Mouse (Mus musculus): ENCODE data around the gene Ankrd13d.
"Not testable (repeated sequence)": the region's sequence is repeated elsewhere in the genome, so short reads cannot be mapped to it uniquely, and the experiment has no call there.

The Ankrd13d gene

DNA sequence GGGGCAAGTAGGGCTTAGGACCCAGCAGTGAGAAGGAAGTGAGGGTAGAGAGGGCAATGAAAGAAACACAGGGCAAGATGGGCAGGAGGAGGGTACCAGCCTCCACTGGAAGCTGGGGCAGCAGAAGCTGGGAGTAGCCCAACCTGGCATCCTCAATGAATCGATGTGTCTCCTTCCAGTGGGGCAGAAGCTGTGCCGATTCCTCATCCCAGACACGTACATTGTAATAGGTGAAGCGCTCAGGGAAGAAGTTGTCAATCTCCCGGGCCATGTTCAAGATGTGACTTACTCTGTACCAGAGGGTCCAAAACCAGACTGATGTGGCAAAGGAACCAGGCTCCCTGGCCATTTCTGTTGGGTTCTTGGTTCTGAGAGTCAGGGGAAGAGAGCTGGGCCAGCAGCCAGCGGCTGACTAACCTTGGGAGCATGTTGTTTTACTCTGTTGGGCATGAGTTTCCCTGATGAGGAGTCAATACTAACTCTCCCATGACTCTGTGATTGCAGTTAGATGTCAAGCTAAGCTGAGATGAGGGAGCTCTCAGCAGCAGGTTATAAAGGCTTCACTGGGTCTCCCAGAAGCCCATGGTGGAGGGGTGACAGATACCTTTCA is 18.7 kb downstream of the Ankrd13d start:
- no peak for DNase-seq (ENCODE audit: low spot score in 2 of 2)

DNA sequence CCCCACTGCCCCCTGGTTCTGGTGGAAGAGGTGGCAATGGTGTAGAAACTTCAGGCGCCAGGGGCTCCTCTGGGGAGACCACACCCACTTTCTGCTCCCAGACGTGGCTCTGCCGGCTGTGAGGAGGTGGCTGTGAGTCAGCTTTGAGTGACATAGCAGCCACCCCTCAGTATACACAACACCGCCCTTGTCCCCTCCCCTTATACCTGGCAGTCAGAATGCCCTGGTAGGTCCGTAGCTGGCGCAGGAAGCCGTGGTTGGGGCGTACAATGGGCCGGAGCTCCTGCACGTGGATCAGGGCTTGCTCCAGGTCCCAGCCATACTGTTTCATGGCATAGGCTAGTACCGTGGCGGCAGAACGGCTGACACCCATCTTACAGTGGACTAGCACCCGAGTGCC is 19.2 kb downstream of the Ankrd13d start:
- no peak for DNase-seq (ENCODE audit: low spot score in 2 of 2)

DNA sequence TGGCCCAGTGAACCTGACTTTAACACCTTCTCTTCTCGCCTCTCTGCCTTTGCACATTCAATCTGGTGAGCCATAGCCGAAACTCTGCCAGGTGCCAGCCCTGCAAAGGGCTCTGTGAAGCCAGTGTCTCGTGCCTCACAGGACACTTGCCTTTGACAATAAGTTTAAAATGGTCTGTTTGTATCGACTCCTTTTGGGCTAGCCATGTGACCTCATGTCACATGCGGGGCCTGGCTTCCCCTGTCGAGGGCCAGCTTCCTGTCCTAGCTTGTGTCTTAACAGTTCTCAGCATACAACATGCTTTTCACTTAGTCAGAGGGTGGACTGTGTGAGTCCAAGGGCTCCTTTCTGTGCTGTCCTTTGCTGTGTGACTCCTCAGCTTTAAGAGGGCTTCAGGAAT is 20.2 kb downstream of the Ankrd13d start:
- DNase-seq (ENCODE audit: low spot score in 2 of 2) = no peak

DNA sequence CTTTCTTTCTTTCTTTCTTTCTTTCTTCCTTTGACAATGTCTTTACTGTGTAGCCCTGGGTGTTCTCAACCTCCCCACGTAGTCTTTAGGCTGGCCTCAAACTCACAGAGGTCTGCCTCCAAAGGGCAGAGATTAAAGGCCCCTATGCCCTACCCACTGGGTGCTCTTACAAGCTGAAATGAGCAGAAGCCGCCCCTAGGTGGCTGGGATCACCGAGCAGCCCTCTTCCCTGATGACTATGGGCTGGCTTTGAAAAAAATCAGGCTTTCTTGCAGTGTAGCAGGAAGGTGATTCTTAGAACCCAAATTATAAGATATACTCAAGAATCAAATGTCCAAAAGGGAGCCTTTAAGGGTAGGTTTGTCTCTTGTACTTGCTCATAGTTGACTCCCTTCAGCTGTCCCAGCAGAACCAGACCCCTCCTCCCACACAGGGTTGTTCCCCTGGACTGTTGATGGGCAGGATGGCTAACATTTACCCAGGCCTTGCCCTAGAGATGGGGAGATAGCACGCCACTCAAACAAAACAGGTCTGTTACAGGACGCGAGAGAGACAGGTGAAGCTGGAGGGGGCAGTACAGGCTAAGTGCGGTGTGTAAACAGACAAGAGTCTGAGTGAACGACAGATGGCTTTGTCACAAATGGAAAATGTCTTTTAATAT is 21.8 kb downstream of the Ankrd13d start:
- DNase-seq (ENCODE audit: low spot score in 2 of 2) = no peak

DNA sequence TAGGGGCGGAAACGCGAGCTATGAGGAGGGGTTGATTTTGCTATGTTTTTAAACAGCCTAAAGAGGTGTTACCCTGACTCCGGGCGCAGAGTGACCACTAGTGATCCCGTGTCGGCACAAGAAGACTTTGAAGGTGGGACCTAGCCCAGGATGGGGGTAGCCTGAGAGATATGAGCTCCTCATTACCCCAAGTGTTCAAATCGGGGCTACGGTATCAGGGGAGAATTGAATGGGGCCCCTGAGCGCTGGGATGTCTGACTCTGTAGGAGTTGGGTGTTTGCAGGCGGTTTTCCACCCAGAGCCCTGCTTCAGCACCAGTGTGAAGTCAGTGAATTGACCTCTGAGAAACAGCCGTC is 25.1 kb downstream of the Ankrd13d start:
- no peak for DNase-seq (ENCODE audit: low spot score in 2 of 2)

DNA sequence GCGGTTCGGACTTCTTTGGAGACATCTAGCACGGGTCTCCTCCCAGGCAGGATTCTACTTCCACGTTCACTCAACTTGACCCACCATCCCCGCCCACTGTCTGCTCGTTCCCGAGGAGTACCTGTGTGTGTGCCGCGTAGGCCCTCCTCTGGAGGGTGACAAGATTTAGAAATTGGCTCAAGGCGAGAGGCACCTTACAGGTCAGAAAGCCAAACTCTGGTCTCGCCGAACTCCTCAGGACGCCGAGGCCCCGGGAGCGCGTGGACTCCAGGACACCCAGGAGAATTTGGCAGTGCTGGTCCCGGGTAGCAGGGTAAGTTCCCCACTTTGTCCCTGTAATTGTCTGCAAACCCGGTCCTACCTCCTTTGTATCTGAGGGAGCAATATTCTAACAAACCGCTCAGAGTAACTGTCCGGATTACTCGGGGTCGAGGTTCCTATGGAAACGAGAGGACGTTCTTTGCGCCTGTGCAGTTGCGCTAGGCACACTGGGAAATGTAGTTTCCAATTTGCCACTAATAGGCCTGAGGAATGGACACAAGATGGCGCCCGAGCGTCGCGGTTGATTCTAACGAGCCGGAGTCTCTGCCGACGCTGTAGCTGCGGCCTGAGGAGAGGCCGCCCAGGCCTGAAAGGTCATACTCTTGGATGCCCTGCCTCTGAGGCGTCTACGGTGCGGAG is 25.6 kb downstream of the Ankrd13d start:
- DNase-seq (ENCODE audit: low spot score in 2 of 2) = peak; percentile 82 to 94

DNA sequence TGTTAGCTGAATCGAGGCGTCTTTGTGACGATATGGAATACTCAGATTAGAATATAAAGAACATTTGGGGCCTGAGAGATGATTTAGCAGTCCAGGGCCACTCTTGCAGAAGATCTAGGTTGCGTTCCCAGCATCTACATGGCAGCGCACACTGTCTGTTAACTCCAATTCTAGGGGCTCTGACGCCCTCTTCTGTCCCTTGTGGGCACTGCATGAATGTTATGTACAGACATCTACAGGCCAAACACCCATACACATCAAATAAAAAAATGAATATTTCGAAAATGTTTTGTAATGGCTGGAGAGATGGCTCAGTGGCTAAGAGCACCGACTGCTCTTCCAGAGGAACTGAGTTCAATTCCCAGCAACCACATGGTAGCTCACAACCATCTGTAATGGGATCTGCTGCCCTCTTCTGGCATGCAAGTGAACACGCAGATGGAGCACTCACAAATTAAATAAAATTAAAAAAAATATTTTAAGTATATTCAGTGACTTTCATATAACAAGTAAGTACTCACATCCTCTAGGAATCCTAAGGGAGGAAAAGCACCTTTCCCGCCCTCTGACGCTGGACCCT is 27.3 kb downstream of the Ankrd13d start:
- DNase-seq (ENCODE audit: low spot score in 2 of 2) = no peak

DNA sequence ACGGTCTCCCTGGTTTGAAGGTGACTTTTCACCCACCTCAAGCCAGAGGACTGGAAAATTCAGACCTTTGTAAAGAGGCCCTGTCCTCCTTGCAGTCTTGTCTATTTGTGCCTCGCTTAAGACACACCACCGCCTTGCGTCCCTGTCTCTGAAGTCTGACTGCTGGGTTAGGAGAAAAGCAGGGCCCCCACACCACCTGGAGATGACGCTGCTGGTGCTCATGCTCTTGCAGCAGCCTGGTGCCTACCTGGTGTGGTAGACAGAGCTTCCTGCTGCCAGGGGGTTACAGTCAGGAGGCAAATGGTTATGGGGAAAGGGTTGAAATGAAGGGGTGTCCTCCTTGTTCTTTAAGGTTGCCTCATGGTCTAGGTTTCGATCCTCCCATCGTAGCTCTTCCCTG is 28.7 kb downstream of the Ankrd13d start:
- DNase-seq (ENCODE audit: low spot score in 2 of 2) = no peak

DNA sequence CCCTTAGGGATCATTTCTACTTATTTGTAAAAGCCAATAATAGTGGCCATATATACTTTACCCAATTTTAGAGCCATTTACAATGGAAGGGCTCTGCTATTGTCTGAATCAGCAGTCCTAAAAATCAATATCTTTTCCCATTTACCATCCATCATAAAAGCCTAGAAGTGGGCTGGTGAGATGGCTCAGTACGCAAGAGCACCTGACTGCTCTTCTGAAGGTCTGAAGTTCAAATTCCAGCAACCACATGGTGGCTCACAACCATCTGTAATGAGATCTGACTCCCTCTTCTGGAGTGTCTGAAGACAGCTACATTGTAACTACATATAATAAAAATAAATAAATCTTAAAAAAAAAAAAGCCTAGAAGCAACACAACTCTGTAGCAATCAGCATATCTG is 34.3 kb downstream of the Ankrd13d start:
- not testable (repeated sequence) for DNase-seq (ENCODE audit: low spot score in 2 of 2)

DNA sequence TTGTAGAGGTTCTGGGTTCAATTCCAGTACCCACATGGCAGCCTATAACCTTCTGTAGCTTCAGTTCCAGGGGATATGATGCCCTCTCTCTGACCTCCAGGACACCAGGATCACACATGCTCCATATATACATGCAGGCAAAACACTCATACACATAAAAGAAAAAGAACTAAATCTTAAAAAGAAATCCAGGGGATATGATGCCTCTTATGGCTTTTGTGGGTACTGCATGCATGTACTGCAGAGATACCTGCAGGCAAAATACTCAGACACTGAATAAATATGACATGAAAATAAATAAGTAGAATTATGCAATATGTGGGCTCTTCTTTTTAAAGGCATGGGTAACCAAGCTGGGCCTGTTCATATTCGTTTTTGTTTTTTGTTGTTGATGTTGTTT is 35.9 kb downstream of the Ankrd13d start:
- DNase-seq (ENCODE audit: low spot score in 2 of 2) = no peak

DNA sequence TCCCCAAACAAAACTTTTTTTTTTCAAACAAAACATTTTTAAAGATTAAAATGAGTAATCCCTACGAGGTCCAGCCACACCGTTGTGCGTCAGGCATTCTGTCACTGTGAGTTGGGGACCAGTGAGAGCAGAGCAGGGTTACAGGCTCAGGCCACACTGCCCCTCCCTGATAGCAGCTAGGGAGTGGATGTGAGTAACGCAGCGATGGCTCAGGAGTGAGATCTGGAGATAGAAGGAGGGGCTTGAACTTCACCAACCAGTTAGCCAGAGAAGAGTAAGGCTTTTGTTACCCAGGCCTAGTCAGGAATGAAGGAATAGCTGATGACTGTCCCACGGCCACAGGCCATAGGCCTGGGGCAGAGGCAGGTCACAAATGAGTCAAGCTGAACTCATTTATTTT is 38.2 kb downstream of the Ankrd13d start:
- no peak for DNase-seq (ENCODE audit: low spot score in 2 of 2)

DNA sequence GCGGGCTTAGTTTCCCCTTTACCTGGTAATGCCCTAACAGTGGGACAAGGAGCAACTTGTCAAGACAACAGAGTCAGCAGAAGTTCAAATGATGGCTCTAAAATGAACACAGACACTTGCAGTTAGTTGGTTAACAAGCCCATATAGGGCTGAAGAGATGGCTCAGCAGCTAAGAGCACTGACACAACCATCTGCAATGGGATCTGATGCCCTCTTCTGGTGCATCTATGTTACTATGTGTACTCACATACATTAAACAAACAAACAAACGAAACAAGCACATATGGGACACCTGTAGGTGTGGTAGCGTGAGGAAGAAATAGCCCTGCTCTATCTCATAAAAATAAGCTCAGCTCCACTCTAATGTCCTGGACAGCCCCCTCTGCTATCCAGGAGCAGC is 40.5 kb downstream of the Ankrd13d start:
- DNase-seq (ENCODE audit: low spot score in 2 of 2) = no peak

DNA sequence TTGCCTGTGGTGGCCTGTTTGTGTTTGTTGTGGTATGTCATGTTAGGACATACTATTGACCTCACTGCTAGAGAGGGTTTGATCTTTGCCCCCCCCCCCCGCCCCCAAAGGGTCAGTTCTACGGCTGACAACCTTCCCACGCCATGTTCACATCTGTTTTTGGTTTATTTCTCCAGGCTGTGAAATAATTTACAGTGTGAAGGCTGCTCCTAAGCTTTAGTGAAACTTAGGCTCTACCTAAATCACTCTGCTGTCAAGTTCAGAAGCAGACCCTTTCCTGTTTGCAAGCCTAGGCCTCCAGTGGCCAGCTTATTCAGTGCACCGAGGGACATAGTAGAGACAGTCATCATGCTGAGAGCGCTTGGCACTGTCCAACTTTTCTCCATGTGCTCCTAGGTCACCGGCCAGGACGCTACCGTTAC is 42.7 kb downstream of the Ankrd13d start:
- no peak for DNase-seq (ENCODE audit: low spot score in 2 of 2)

DNA sequence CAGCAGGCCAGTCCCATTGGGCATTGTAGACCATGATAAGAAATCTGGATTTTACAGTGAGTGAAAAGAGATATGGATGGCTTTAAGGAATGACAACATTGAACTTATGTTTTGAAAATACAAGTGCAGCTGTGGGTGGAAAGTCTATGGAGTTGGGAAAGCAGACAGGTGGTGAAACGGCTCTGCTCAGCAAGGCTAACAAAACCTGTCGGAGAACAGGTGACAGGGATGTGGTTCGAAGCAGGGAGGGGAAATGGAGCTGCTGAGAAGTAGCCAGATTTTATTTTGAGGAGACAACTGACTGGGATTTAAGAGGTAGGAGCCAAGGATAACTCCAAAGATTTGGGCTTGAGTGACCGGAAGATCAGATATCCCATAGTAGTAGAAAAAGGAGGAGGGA is 48.4 kb downstream of the Ankrd13d start:
- no peak for DNase-seq (ENCODE audit: low spot score in 2 of 2)

DNA sequence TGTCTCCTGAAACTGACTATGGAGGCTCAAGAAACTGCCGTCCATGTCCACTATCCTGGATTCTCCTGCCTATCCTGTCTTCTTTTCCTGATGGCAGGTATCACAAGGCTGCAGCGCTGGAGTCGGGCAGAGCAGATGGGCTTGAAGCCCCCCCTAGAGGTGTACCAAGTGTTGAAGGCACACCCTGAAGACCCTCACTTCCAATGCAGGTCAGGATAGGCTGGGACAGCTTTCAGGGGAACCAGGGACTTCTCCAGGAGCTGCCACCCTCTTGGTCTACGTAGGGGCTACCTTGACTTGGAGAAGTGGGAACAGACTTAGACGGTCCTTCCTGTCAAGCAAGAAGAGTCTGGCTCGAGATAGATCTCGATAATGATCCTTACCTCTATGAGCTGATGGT is 50.3 kb downstream of the Ankrd13d start:
- no peak for DNase-seq (ENCODE audit: low spot score in 2 of 2)

DNA sequence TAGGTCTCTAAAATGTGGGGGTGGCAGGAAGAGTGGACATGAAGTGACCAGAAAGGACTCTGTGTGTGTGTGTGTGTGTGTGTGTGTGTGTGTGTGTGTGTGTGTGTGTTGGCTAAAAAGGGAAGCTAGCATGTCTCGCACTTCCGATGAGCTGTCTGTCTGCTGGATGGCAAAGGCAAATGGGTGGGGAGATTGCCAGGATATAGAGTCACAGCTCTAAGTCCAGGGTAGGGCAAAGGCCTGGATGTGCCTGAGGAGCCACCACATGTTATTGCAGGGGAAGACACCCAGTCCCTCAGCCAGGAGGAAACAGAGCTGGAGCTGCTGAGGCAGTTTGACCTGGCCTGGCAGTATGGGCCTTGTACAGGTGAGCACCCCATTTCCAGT is 50.8 kb downstream of the Ankrd13d start:
- DNase-seq (ENCODE audit: low spot score in 2 of 2) = no peak

DNA sequence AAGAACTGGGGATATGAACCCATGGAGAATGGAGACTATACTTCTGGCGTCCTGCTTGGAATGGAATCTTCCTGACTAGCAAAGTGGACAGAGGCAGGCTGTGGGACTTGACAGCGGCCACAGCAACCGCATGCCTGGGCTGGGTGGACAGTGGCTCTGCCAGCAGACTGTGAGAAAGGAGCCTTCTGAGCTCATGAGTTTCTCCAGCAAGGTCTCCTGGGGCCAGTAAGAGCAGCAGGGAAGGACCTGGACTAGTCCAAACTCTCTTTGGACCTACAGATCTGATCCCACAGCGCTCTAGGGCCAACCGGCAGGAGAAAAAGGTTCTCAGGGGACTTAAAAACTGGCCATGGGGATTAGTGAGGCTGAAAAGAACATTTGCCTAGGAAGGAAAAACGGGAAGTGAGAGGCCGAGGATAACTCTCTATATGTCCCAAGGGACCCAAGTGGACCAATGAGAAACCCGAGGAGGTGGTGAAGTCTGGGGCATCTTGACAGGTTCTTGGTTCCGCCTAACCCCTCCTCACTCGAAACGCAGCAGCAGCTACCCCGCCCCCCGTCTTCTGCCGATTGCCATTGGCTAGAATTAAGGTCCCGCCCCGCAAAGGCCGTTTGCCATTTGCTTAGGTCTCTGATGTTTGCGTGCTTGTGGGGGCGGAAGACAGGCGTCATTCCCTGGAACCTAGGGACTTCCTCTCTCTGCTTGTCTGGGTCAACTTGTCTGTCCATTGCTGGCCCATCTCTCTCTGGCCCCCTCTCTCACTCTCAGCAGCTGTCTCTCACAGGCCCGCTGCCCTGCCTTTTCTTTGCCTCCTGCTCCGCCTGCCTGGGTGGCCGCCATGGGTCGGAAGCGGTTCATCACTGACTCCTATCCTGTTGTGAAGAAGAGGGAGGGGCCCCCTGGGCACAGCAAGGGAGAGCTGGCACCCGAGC is 51.4 kb downstream of the Ankrd13d start, which contains the start of gene Pold4:
TSS of gene Pold4 (plus strand) at position 647 of the 933 bp plus-strand sequence.
- peak; percentile 88 to 93 for DNase-seq (ENCODE audit: low spot score in 2 of 2)

DNA sequence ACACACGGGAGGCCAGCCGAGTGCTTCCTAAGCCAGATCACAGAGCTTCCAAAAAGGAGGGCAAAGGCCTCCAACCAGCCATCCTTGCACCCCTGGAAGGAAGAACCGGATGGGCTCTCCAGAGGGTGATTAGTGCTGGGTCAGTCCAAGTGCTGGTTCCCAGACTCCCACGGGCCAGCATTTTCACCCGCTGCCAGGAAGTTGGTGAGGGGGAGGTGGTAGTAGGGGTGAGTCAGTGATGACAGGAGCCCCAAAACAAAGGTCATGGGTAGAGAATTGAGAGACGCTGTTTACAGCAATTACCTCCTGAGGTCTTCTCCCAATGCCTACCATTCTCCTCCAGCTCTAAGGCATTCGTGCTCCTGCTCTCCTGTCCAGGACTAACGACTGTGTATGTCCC is 52.5 kb downstream of the Ankrd13d start:
- no peak for DNase-seq (ENCODE audit: low spot score in 2 of 2)

DNA sequence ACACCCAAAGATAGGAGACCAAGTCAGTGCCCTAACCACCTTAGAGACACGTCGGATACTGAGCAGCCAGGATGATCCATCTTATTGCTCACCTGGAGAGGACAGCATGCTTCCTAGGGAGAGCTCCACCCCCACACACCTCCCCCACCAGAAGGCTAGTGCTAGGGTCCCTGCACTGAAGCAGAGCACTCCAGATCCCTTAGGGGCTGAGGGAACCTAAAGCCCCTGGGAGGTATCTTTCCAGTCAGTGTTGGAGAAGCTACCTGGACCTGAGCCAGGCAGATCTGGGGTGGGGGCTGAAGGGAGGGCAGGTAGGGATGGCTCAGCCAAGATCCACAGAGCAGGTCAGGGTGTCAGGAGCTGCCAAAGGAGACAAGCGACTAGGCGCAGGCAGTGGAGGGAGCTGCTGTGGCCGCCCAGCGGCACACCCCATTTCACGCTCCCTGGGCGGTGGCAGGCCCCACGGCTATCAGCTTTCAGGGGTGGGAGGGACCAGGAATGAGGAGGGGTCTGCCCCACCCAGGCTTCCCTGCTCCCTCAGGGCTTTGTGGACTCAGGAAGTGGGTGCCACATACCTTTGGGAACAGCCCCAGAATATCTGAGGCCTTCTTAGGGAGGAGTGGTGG is 53.4 kb downstream of the Ankrd13d start:
- DNase-seq (ENCODE audit: low spot score in 2 of 2) = no peak

DNA sequence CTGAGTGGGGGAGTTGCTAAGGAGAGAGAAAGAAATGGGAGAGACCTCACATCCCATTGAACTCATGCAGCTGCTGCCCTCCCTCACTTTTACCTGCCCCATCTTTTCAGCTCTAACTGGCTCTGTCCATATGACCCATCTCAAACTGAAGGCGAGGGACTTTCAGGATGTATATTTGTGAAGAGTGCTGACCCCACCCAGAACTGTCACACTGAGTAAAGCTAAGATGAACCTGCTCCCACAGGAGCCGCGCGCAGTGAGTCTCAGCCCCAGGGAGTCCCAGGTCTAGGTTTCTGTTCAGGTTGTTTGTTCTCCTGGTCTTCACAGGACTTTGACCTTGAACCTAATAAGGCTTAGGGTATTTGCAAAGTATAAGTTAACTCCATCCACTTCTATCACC is 54.0 kb downstream of the Ankrd13d start:
- no peak for DNase-seq (ENCODE audit: low spot score in 2 of 2)
